Mouse (Mus musculus) thymus, adult 2 months (tissue): Measurements from ENCODE around the gene Wdr63.

Experiments
- CTCF ChIP-seq: fragments of 200-500 bp; IDR thresholded peaks from 2 replicates; pipeline ENCODE4 v1.5.1; 2012; ENCODE audit warnings: mild to moderate bottlenecking, control low read depth, low read length, moderate library complexity, borderline replicate concordance; ENCODE audit not compliant: control insufficient read depth, poor library complexity, insufficient read depth; ENCODE audit errors: extremely low read depth
- POLR2A ChIP-seq: fragments of 200-500 bp; IDR thresholded peaks from 2 replicates; pipeline ENCODE4 v1.6.1; 2012; ENCODE audit warnings: mild to moderate bottlenecking, low read length, control low read depth, moderate library complexity; ENCODE audit not compliant: control insufficient read depth, poor library complexity, insufficient read depth; ENCODE audit errors: extremely low read depth

DNA sequence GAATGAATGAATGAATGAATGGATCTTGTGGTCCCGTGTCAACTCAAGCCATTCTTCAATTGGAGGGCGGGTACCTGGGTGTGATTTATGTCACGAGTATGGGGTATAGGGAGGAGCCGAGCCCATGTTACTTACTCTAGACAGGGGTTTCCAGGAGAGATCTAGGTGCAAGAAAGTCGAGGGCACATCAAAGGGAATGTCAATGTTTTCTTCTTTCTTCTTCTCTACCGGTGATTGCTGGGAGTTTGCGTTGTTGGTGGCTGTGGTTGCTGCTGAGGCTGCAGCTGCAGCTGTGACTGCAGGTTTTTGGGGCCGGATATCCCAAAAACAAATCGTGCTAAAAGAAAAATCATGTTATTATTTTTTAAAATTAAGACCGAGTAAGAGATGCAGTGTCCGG, 44.8 kb downstream of the Wdr63 start:
- TF ChIP-seq POLR2A (no peak), CTCF (no peak)
